Mouse (Mus musculus): Measurements from ENCODE around the gene Scd1.

- TF ChIP-seq CTCF (IDR thresholded peaks at IDR 0.05; ENCODE audit: borderline replicate concordance, insufficient read depth, low read depth, low read length) (no peak), POLR2A (IDR thresholded peaks at IDR 0.05; ENCODE audit: borderline replicate concordance, insufficient read depth, low read length) (no peak)
Observed at GRCm38 (mm10) chr19:44387746-44388474, 19.8 kb downstream of the Scd1 start.

Data from cerebellum, adult 2 months (tissue).